Mouse (Mus musculus): ENCODE data around the gene Cdk5. TPM values are rescaled to one million over a fixed set of nuclear protein-coding genes. Genes with fewer than 3 reads are reported as not detected.

The Cdk5 gene
- polyA plus RNA-seq, 1 experiment: 52.3 TPM

- no peaks in the 10 kb centered on the region for H3K36me3 ChIP-seq (ENCODE audit: control insufficient read depth, insufficient read depth, low read length)
- peak overlapping the region; percentile 92 for H3K4me3 ChIP-seq (ENCODE audit: control insufficient read depth, low read depth, low read length)
- TF ChIP-seq POLR2A (IDR thresholded peaks at IDR 0.05; ENCODE audit: control insufficient read depth, low read depth, low read length) (no peak), CTCF (IDR thresholded peaks at IDR 0.05; ENCODE audit: control insufficient read depth, insufficient read depth, insufficient replicate concordance, low read depth, low read length) (no peak)
- H3K27ac ChIP-seq (ENCODE audit: control insufficient read depth, insufficient read depth, low read depth, low read length): peak overlapping the region; percentile 95
- no peaks in the 10 kb centered on the region for H3K27me3 ChIP-seq (ENCODE audit: control insufficient read depth, insufficient read depth, low read length)
- H3K4me1 ChIP-seq (ENCODE audit: control insufficient read depth, insufficient read depth, low read length): peaks cover 22% of the 10 kb centered on the region
These were observed 863 bp upstream of the Cdk5 start for GRCm38 (mm10) chr5:24424004-24424781.

GRCm38 (mm10) chr5:24420381-24420780, 2.9 kb downstream of the Cdk5 start:
- Histone ChIP-seq H3K4me1 (ENCODE audit: control insufficient read depth, insufficient read depth, low read length) (peaks cover 13% of the 10 kb centered on the region), H3K27me3 (ENCODE audit: control insufficient read depth, insufficient read depth, low read length) (no peaks in the 10 kb centered on the region), H3K4me3 (ENCODE audit: control insufficient read depth, low read depth, low read length) (no peak overlapping the region), H3K27ac (ENCODE audit: control insufficient read depth, insufficient read depth, low read depth, low read length) (no peak overlapping the region), H3K36me3 (ENCODE audit: control insufficient read depth, insufficient read depth, low read length) (no peaks in the 10 kb centered on the region)
- TF ChIP-seq CTCF (IDR thresholded peaks at IDR 0.05; ENCODE audit: control insufficient read depth, insufficient read depth, insufficient replicate concordance, low read depth, low read length): no peak
- no peak for TF ChIP-seq POLR2A (IDR thresholded peaks at IDR 0.05; ENCODE audit: control insufficient read depth, low read depth, low read length)

GRCm38 (mm10) chr5:24417587-24417986, 5.7 kb downstream of the Cdk5 start:
- TF ChIP-seq CTCF (IDR thresholded peaks at IDR 0.05; ENCODE audit: control insufficient read depth, insufficient read depth, insufficient replicate concordance, low read depth, low read length) (no peak), POLR2A (IDR thresholded peaks at IDR 0.05; ENCODE audit: control insufficient read depth, low read depth, low read length) (no peak)
- 0 out of 2 replicates have a peak, but pooled peaks cover 2% of the 10 kb centered on the region for H3K4me1 ChIP-seq (ENCODE audit: control insufficient read depth, insufficient read depth, low read length)
- H3K27me3 ChIP-seq (ENCODE audit: control insufficient read depth, insufficient read depth, low read length): no peaks in the 10 kb centered on the region
- no peak overlapping the region for H3K27ac ChIP-seq (ENCODE audit: control insufficient read depth, insufficient read depth, low read depth, low read length)
- H3K4me3 ChIP-seq (ENCODE audit: control insufficient read depth, low read depth, low read length): no peak overlapping the region
- H3K36me3 ChIP-seq (ENCODE audit: control insufficient read depth, insufficient read depth, low read length): no peaks in the 10 kb centered on the region

- H3K27ac ChIP-seq (ENCODE audit: control insufficient read depth, insufficient read depth, low read depth, low read length): no peak overlapping the region
- H3K4me3 ChIP-seq (ENCODE audit: control insufficient read depth, low read depth, low read length): no peak overlapping the region
- no peaks in the 10 kb centered on the region for H3K36me3 ChIP-seq (ENCODE audit: control insufficient read depth, insufficient read depth, low read length)
- H3K27me3 ChIP-seq (ENCODE audit: control insufficient read depth, insufficient read depth, low read length): no peaks in the 10 kb centered on the region
- 0 out of 2 replicates have a peak, but pooled peaks cover 2% of the 10 kb centered on the region for H3K4me1 ChIP-seq (ENCODE audit: control insufficient read depth, insufficient read depth, low read length)
- TF ChIP-seq CTCF (IDR thresholded peaks at IDR 0.05; ENCODE audit: control insufficient read depth, insufficient read depth, insufficient replicate concordance, low read depth, low read length): peak; percentile 21; the same call in 1 of the 2 replicates
- peak; percentile 18; the same call in 1 of the 2 replicates for TF ChIP-seq POLR2A (IDR thresholded peaks at IDR 0.05; ENCODE audit: control insufficient read depth, low read depth, low read length)
These were observed 7.1 kb downstream of the Cdk5 start for GRCm38 (mm10) chr5:24416222-24416736.

- no peak overlapping the region for H3K27ac ChIP-seq (ENCODE audit: control insufficient read depth, insufficient read depth, low read depth, low read length)
- TF ChIP-seq CTCF (IDR thresholded peaks at IDR 0.05; ENCODE audit: control insufficient read depth, insufficient read depth, insufficient replicate concordance, low read depth, low read length) (no peak), POLR2A (IDR thresholded peaks at IDR 0.05; ENCODE audit: control insufficient read depth, low read depth, low read length) (0 out of 2 replicates have a peak, but pooled peaks have one; percentile 20)
These were observed 9.4 kb downstream of the Cdk5 start for GRCm38 (mm10) chr5:24413938-24414337.

GRCm38 (mm10) chr5:24413042-24413693, 10.2 kb downstream of the Cdk5 start, which contains the start of gene Asic3:
Gene Asic3, plus strand, starts transcription at chr5:24413392.
- TF ChIP-seq CTCF (IDR thresholded peaks at IDR 0.05; ENCODE audit: control insufficient read depth, insufficient read depth, insufficient replicate concordance, low read depth, low read length) (no peak), POLR2A (IDR thresholded peaks at IDR 0.05; ENCODE audit: control insufficient read depth, low read depth, low read length) (no peak)
- H3K36me3 ChIP-seq (ENCODE audit: control insufficient read depth, insufficient read depth, low read length): no peaks in the 10 kb centered on the region; the same call in 1 of the 2 replicates
- H3K27me3 ChIP-seq (ENCODE audit: control insufficient read depth, insufficient read depth, low read length): no peaks in the 10 kb centered on the region
- no peak within 1 kb of the TSS for H3K27ac ChIP-seq (ENCODE audit: control insufficient read depth, insufficient read depth, low read depth, low read length)
- H3K4me1 ChIP-seq (ENCODE audit: control insufficient read depth, insufficient read depth, low read length): 0 out of 2 replicates have a peak, but pooled peaks cover 2% of the 10 kb centered on the region
- no peak within 1 kb of the TSS for H3K4me3 ChIP-seq (ENCODE audit: control insufficient read depth, low read depth, low read length)

More at GRCm38 (mm10) chr5:24413938-24414337, 9.4 kb downstream of the Cdk5 start:
- H3K4me1 ChIP-seq (ENCODE audit: control insufficient read depth, insufficient read depth, low read length): 0 out of 2 replicates have a peak, but pooled peaks cover 2% of the 10 kb centered on the region
- H3K4me3 ChIP-seq (ENCODE audit: control insufficient read depth, low read depth, low read length): no peak overlapping the region
- H3K36me3 ChIP-seq (ENCODE audit: control insufficient read depth, insufficient read depth, low read length): no peaks in the 10 kb centered on the region; the same call in 1 of the 2 replicates
- no peaks in the 10 kb centered on the region for H3K27me3 ChIP-seq (ENCODE audit: control insufficient read depth, insufficient read depth, low read length)

- TF ChIP-seq POLR2A (IDR thresholded peaks at IDR 0.05; ENCODE audit: control insufficient read depth, low read depth, low read length): no peak
- TF ChIP-seq CTCF (IDR thresholded peaks at IDR 0.05; ENCODE audit: control insufficient read depth, insufficient read depth, insufficient replicate concordance, low read depth, low read length): no peak
- Histone ChIP-seq H3K36me3 (ENCODE audit: control insufficient read depth, insufficient read depth, low read length) (no peaks in the 10 kb centered on the region; the same call in 1 of the 2 replicates), H3K27me3 (ENCODE audit: control insufficient read depth, insufficient read depth, low read length) (no peaks in the 10 kb centered on the region), H3K4me1 (ENCODE audit: control insufficient read depth, insufficient read depth, low read length) (0 out of 2 replicates have a peak, but pooled peaks cover 2% of the 10 kb centered on the region), H3K27ac (ENCODE audit: control insufficient read depth, insufficient read depth, low read depth, low read length) (no peak overlapping the region), H3K4me3 (ENCODE audit: control insufficient read depth, low read depth, low read length) (no peak overlapping the region)
These were observed 11.3 kb downstream of the Cdk5 start for GRCm38 (mm10) chr5:24412063-24412462.

Measured in testis, adult 2 months (tissue).